Mouse (Mus musculus): Measurements from ENCODE around the gene Ankrd11. TPM values are rescaled to one million over a fixed set of nuclear protein-coding genes. Genes with fewer than 3 reads are reported as not detected.
A peak's percentile ranks its signal among the peaks of the same experiment; 100 is the strongest.

The Ankrd11 gene
- total and polyA plus RNA-seq, 3 experiments: 57.3 to 128 (median 96.3) TPM

DNA sequence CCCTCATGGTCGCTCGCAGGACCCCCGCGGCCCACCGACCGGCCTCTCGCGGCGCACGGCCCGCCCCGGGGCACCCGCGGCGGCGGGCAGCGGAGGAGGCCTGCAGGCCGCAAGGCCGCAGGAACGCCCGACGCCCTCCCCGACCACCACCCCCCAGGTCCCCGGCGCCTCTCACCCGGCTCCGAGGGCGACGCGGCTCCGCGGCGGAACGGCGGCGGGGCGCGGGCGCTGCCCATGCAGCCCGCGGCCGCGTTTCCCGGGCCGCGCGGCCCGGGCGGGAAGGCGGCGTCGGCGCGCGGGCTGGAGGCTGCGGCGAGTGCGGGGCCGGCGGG lies 337 bp downstream of the Ankrd11 start:
- Histone ChIP-seq H3K36me3 (replicated peaks) (peaks cover 29% of the 10 kb centered on the region), H3K27me3 (ENCODE audit: insufficient read depth, low read length) (no peaks in the 10 kb centered on the region), H3K4me1 (ENCODE audit: insufficient read depth, low read depth, low read length) (peaks cover 44% of the 10 kb centered on the region), H3K4me3 (ENCODE audit: low read depth, low read length) (peak overlapping the region; percentile 87), H3K9me3 (replicated peaks) (peaks cover 5% of the 10 kb centered on the region; the same call in 1 of the 2 replicates)
- ATAC-seq (ENCODE audit: extremely low read depth, insufficient number of reproducible peaks, low FRiP score, poor library complexity, severe bottlenecking) (no peak), DNase-seq (ENCODE audit: low spot score) (no peak)
- no peak for TF ChIP-seq POLR2AphosphoS5 (IDR thresholded peaks at IDR 0.05; ENCODE audit: insufficient replicate concordance, low read depth, low read length)
- TF ChIP-seq GATA2 (IDR thresholded peaks at IDR 0.05; ENCODE audit: borderline replicate concordance, low read depth, low read length): no peak
- TF ChIP-seq TAL1 (conservative IDR thresholded peaks at IDR 0.05; ENCODE audit: low read depth, low read length): no peak
- no peak for TF ChIP-seq CTCF (IDR thresholded peaks at IDR 0.05; ENCODE audit: low read depth, low read length)
- TF ChIP-seq GATA1 (IDR thresholded peaks at IDR 0.05; ENCODE audit: borderline replicate concordance, low read length): no peak

DNA sequence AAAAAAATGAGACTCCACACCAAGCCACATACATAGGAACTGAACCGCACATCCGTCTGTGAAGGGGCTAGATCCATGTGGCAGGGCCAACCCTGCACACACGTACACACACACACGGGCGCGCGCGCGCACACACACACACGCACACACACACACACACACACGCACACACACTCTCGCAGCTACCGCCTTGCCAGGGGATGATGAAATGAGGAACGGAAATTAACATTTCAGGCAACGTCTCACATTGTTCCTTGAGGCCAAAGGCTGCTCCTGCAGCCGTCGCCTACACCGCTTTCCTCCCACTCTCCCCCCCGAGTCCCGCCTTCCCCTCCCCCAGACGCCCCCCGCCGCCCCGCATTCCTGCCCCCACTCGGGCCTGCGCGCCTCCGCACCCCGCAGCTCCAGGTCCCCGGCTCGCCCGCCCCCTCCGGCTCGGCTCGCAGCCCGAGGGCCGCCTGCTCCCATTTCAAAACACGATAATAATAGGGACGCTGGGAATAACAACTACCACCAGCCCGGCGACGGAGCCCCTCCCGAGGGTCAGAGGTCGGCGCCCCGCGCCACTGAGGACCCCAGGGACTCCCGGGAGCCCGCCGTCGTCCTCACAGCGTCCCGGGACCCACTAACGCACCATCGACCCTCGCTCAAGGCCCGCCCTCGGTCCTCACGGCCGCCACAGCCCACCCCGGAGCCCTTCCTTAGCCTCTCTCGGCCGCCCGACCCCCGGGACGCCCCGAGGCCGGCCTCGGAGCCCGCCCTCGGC lies 886 bp downstream of the Ankrd11 start:
- ATAC-seq (ENCODE audit: extremely low read depth, insufficient number of reproducible peaks, low FRiP score, poor library complexity, severe bottlenecking) (no peak), DNase-seq (ENCODE audit: low spot score) (peak; percentile 42)
- Histone ChIP-seq H3K36me3 (replicated peaks) (peaks cover 29% of the 10 kb centered on the region), H3K4me3 (ENCODE audit: low read depth, low read length) (peak overlapping the region; percentile 87), H3K27me3 (ENCODE audit: insufficient read depth, low read length) (no peaks in the 10 kb centered on the region), H3K9me3 (replicated peaks) (peaks cover 5% of the 10 kb centered on the region; the same call in 1 of the 2 replicates), H3K4me1 (ENCODE audit: insufficient read depth, low read depth, low read length) (peaks cover 48% of the 10 kb centered on the region)
- TF ChIP-seq GATA2 (IDR thresholded peaks at IDR 0.05; ENCODE audit: borderline replicate concordance, low read depth, low read length): no peak
- TF ChIP-seq TAL1 (conservative IDR thresholded peaks at IDR 0.05; ENCODE audit: low read depth, low read length): no peak
- no peak for TF ChIP-seq POLR2AphosphoS5 (IDR thresholded peaks at IDR 0.05; ENCODE audit: insufficient replicate concordance, low read depth, low read length)
- TF ChIP-seq GATA1 (IDR thresholded peaks at IDR 0.05; ENCODE audit: borderline replicate concordance, low read length): no peak
- no peak for TF ChIP-seq CTCF (IDR thresholded peaks at IDR 0.05; ENCODE audit: low read depth, low read length)

DNA sequence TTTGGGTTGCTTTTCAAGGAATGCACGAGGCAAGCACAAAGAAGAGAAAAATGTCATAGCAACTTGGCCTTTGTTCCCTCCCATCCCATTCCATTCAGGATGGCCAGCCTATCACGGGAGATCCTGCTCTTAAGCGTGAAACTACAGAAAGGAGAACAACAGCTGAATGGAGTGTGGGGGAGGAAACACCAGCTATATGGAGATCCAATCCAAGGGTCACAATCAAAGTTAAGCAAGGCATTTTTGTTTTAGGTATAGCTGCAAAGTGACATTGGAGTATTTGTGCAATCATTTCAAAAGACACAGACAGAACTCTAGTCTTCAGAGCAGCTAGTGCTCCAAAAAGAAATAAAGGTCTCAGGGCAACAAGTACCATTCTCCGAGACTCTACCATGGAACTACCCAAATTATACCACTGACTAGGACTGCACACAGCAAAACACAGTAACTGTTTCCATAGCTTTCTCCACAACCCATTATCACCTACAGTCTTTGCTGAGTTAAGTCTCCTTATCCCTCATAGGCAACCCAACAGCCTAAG lies 1.9 kb downstream of the Ankrd11 start:
- ATAC-seq (ENCODE audit: extremely low read depth, insufficient number of reproducible peaks, low FRiP score, poor library complexity, severe bottlenecking): no peak

DNA sequence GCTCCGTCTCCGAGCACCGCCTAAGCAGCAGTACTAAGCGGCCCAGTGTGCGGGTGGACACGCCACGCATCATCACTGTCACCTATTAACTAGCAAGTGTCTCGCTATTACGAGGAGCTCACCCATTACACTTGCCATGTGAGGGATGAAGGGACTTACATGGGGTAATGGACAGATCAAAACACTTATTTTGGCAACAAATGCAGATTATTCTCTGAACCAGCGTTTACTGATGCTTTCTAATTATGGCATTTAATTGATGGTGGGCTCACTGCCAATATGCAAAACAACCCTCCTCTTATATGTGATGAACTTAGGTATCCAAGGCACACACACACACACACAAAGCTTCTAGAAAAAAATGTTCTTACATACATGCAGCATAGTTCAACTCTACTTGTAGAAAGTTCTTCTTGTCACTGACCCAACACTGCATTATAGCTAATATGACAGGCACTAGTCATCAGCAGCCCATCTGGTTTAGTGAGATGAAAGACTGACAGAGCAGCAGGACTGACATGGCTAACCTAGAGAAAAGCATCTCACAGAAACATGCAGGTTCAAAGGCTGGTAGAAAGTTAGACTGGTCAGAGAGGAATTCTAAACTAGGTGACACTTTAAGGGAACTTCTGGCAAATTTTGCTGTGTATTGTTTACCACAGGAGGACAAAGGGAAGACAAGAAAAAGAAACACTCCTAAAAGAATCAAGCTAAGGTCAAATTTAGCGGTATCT lies 2.5 kb downstream of the Ankrd11 start:
- Histone ChIP-seq H3K4me1 (ENCODE audit: insufficient read depth, low read depth, low read length) (peaks cover 61% of the 10 kb centered on the region), H3K9me3 (replicated peaks) (no peaks in the 10 kb centered on the region), H3K27me3 (ENCODE audit: insufficient read depth, low read length) (no peaks in the 10 kb centered on the region), H3K36me3 (replicated peaks) (peaks cover 20% of the 10 kb centered on the region), H3K4me3 (ENCODE audit: low read depth, low read length) (peak overlapping the region; percentile 87; the same call in 1 of the 2 replicates)
- no peak for TF ChIP-seq CTCF (IDR thresholded peaks at IDR 0.05; ENCODE audit: low read depth, low read length)
- TF ChIP-seq TAL1 (conservative IDR thresholded peaks at IDR 0.05; ENCODE audit: low read depth, low read length): no peak
- no peak for TF ChIP-seq GATA1 (IDR thresholded peaks at IDR 0.05; ENCODE audit: borderline replicate concordance, low read length)
- TF ChIP-seq GATA2 (IDR thresholded peaks at IDR 0.05; ENCODE audit: borderline replicate concordance, low read depth, low read length): no peak
- TF ChIP-seq POLR2AphosphoS5 (IDR thresholded peaks at IDR 0.05; ENCODE audit: insufficient replicate concordance, low read depth, low read length): no peak
- DNase-seq (ENCODE audit: low spot score): no peak
- ATAC-seq (ENCODE audit: extremely low read depth, insufficient number of reproducible peaks, low FRiP score, poor library complexity, severe bottlenecking): no peak

More for the DNA sequence above, 1.9 kb downstream of the Ankrd11 start:
- Histone ChIP-seq H3K9me3 (replicated peaks) (peaks cover 4% of the 10 kb centered on the region; the same call in 1 of the 2 replicates), H3K4me3 (ENCODE audit: low read depth, low read length) (peak overlapping the region; percentile 87), H3K36me3 (replicated peaks) (peaks cover 24% of the 10 kb centered on the region), H3K27me3 (ENCODE audit: insufficient read depth, low read length) (no peaks in the 10 kb centered on the region), H3K4me1 (ENCODE audit: insufficient read depth, low read depth, low read length) (peaks cover 56% of the 10 kb centered on the region)
- DNase-seq (ENCODE audit: low spot score): no peak
- no peak for TF ChIP-seq GATA2 (IDR thresholded peaks at IDR 0.05; ENCODE audit: borderline replicate concordance, low read depth, low read length)

DNA sequence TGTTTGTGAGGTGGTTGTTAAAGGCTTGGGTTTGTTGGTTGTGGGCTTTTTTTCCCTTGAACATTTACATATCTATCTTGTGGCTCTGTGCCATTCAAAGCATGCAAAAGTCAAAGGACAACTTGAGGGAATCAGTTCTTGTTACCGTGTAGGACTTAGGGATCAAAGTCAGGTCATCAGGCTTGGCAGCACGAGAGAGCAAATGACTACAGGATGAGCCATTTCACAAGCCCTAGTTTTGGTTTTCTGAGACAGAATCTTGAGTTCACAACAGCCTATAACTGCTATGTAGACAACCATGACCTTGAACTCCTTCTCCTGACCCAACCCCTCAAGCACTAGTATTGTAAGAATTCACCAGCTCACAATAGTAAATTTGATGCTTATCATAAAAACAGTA lies 3.7 kb downstream of the Ankrd11 start:
- ATAC-seq (ENCODE audit: extremely low read depth, insufficient number of reproducible peaks, low FRiP score, poor library complexity, severe bottlenecking) (no peak), DNase-seq (ENCODE audit: low spot score) (no peak)
- peaks cover 65% of the 10 kb centered on the region for H3K4me1 ChIP-seq (ENCODE audit: insufficient read depth, low read depth, low read length)
- no peak overlapping the region for H3K4me3 ChIP-seq (ENCODE audit: low read depth, low read length)
- H3K36me3 ChIP-seq (replicated peaks): peaks cover 15% of the 10 kb centered on the region
- H3K27me3 ChIP-seq (ENCODE audit: insufficient read depth, low read length): no peaks in the 10 kb centered on the region
- no peak for TF ChIP-seq GATA2 (IDR thresholded peaks at IDR 0.05; ENCODE audit: borderline replicate concordance, low read depth, low read length)
- H3K9me3 ChIP-seq (replicated peaks): no peaks in the 10 kb centered on the region

DNA sequence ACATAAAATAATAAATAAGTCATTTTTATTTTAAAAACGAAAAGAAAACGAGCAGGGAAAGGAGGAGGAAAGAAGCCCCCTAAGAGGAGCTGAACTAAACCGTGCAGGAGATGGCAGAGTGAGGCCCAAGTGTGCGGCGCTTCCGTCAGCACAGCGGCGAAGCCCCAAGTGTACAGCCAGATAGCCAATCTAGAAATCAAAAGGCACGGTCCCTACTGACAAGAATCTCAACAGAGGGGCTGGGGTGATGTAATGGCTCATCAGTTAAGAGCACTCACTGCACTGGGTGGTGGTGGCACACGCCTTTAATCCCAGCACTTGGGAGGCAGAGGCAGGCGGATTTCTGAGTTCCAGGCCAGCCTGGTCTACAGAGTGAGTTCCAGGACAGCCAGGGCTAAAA lies 4.6 kb downstream of the Ankrd11 start:
- DNase-seq (ENCODE audit: low spot score) (no peak), ATAC-seq (ENCODE audit: extremely low read depth, insufficient number of reproducible peaks, low FRiP score, poor library complexity, severe bottlenecking) (no peak)
- TF ChIP-seq TAL1 (conservative IDR thresholded peaks at IDR 0.05; ENCODE audit: low read depth, low read length): no peak
- H3K27me3 ChIP-seq (ENCODE audit: insufficient read depth, low read length): no peaks in the 10 kb centered on the region
- H3K4me1 ChIP-seq (ENCODE audit: insufficient read depth, low read depth, low read length): peaks cover 71% of the 10 kb centered on the region
- peak overlapping the region; percentile 52; the same call in 1 of the 2 replicates for H3K4me3 ChIP-seq (ENCODE audit: low read depth, low read length)
- no peaks in the 10 kb centered on the region for H3K9me3 ChIP-seq (replicated peaks)
- H3K36me3 ChIP-seq (replicated peaks): peaks cover 15% of the 10 kb centered on the region

Data from G1E (cell line).